Mouse (Mus musculus): ENCODE measurements around the gene Tmem88. TPM values are rescaled to one million over a fixed set of nuclear protein-coding genes. Genes with fewer than 3 reads are reported as not detected.

Gene Tmem88
- 7.3 and 9.3 TPM in 2 replicates for polyA plus RNA-seq (2012; rRNA removed)

- no peak for TF ChIP-seq POLR2A (IDR thresholded peaks at IDR 0.05; ENCODE audit: control insufficient read depth, extremely low read depth, insufficient read depth, low read length, poor library complexity)
- TF ChIP-seq CTCF (IDR thresholded peaks at IDR 0.05; ENCODE audit: borderline replicate concordance, control insufficient read depth, extremely low read depth, insufficient read depth, low read length, poor library complexity), result no peak
- Histone ChIP-seq H3K4me1 (replicated peaks; ENCODE audit: control insufficient read depth, insufficient read depth, low read length) (peaks cover 17% of the 10 kb centered on the region), H3K4me3 (ENCODE audit: control insufficient read depth, insufficient read depth, low read length) (no peak within 1 kb of the TSS), H3K27me3 (ENCODE audit: control insufficient read depth, insufficient read depth, low read length) (no peaks in the 10 kb centered on the region), H3K36me3 (ENCODE audit: control insufficient read depth, insufficient read depth, low read length) (peaks cover 25% of the 10 kb centered on the region), H3K27ac (ENCODE audit: control insufficient read depth, insufficient read depth, low read length) (no peak within 1 kb of the TSS)
- DNase-seq, result no peak
- WGBS, result 79% methylated on average over 16 of the region's 16 CpGs
These were observed at the start of gene Tmem88 for GRCm38 (mm10) chr11:69398059-69398458. Gene Tmem88 (minus strand): TSS chr11:69398234.

DNA sequence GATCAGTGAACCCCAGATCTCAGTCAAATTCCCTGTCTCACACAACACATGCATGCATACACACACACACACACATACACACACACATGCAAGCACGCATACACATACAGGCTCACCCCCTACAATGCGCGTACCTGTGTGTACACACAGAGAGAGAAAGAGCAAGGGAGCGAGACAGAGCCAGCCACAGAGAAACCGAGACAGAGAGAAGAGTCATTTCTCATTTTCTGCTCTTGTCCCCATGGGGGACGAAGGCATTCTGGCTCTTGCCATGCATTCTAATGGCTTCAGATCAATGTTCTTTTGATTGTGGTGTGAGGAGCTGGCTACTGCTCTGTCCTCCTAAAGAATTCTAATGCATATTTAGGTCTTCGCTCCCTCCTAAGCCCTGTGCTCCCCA lies 49.3 kb upstream of the Tmem88 start:
- no peaks in the 10 kb centered on the region for H3K36me3 ChIP-seq (ENCODE audit: control insufficient read depth, insufficient read depth, low read length)

DNA sequence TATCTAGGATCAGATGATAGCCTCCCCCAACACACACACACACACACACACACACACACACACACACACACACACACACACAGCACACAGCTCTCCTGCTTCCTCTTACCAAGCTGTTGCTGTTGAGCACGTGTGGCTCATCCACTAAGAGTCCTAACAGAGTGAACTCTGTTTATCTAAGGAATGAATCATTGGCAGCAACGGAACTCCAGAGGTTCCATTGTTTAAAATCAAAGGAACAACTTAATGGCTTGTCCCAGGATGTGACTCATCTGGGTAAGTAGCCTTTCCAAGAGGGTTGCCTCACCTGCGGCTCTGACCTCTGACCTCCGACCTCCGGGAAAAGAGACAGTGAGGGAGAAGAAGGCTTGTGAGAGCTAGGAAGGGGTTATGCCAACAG lies 45.3 kb upstream of the Tmem88 start:
- no peak for DNase-seq
- no peak for TF ChIP-seq CTCF (IDR thresholded peaks at IDR 0.05; ENCODE audit: borderline replicate concordance, control insufficient read depth, extremely low read depth, insufficient read depth, low read length, poor library complexity)
- TF ChIP-seq POLR2A (IDR thresholded peaks at IDR 0.05; ENCODE audit: control insufficient read depth, extremely low read depth, insufficient read depth, low read length, poor library complexity), result no peak
- H3K36me3 ChIP-seq (ENCODE audit: control insufficient read depth, insufficient read depth, low read length), result no peaks in the 10 kb centered on the region
- no peak overlapping the region for H3K27ac ChIP-seq (ENCODE audit: control insufficient read depth, insufficient read depth, low read length)
- H3K27me3 ChIP-seq (ENCODE audit: control insufficient read depth, insufficient read depth, low read length), result no peaks in the 10 kb centered on the region
- H3K4me1 ChIP-seq (replicated peaks; ENCODE audit: control insufficient read depth, insufficient read depth, low read length), result no peaks in the 10 kb centered on the region
- 51% methylated on average over 5 of the region's 5 CpGs for WGBS
- no peak overlapping the region for H3K4me3 ChIP-seq (ENCODE audit: control insufficient read depth, insufficient read depth, low read length)

More for the DNA sequence above, 49.3 kb upstream of the Tmem88 start:
- TF ChIP-seq CTCF (IDR thresholded peaks at IDR 0.05; ENCODE audit: borderline replicate concordance, control insufficient read depth, extremely low read depth, insufficient read depth, low read length, poor library complexity) (no peak), POLR2A (IDR thresholded peaks at IDR 0.05; ENCODE audit: control insufficient read depth, extremely low read depth, insufficient read depth, low read length, poor library complexity) (no peak)
- no peak overlapping the region for H3K27ac ChIP-seq (ENCODE audit: control insufficient read depth, insufficient read depth, low read length)
- WGBS, result 91% methylated on average over 7 of the region's 7 CpGs
- H3K4me1 ChIP-seq (replicated peaks; ENCODE audit: control insufficient read depth, insufficient read depth, low read length), result no peaks in the 10 kb centered on the region
- no peaks in the 10 kb centered on the region for H3K27me3 ChIP-seq (ENCODE audit: control insufficient read depth, insufficient read depth, low read length)
- no peak overlapping the region for H3K4me3 ChIP-seq (ENCODE audit: control insufficient read depth, insufficient read depth, low read length)
- DNase-seq, result no peak

DNA sequence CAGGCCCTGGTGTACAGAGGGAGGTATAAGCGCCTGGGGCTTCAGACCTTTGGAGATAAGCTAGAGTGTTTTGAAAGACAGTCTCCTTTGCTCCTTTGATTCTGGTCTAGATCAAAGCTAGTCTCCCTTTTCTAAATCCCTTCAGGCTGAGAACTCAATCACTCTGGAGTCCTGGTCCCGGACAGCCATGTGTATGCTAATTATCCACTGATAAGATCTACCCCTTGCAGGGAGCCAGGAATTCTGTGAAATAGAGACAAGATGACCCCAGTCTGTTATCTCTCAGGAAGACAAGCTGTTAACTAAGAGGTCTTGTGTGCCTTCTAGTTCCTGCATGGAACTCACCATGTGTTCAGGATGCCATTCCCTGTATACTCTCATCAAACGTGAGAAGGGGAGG lies 39.3 kb upstream of the Tmem88 start:
- Histone ChIP-seq H3K27ac (ENCODE audit: control insufficient read depth, insufficient read depth, low read length) (no peak overlapping the region), H3K36me3 (ENCODE audit: control insufficient read depth, insufficient read depth, low read length) (no peaks in the 10 kb centered on the region), H3K4me1 (replicated peaks; ENCODE audit: control insufficient read depth, insufficient read depth, low read length) (0 out of 2 replicates have a peak, but pooled peaks cover under 1% of the 10 kb centered on the region), H3K4me3 (ENCODE audit: control insufficient read depth, insufficient read depth, low read length) (no peak overlapping the region), H3K27me3 (ENCODE audit: control insufficient read depth, insufficient read depth, low read length) (no peaks in the 10 kb centered on the region)
- 88% methylated on average over 3 of the region's 3 CpGs for WGBS
- no peak for DNase-seq
- TF ChIP-seq POLR2A (IDR thresholded peaks at IDR 0.05; ENCODE audit: control insufficient read depth, extremely low read depth, insufficient read depth, low read length, poor library complexity) (no peak), CTCF (IDR thresholded peaks at IDR 0.05; ENCODE audit: borderline replicate concordance, control insufficient read depth, extremely low read depth, insufficient read depth, low read length, poor library complexity) (no peak)

GRCm38 (mm10) chr11:69433189-69433588 lies 35.2 kb upstream of the Tmem88 start:
- no peak overlapping the region for H3K4me3 ChIP-seq (ENCODE audit: control insufficient read depth, insufficient read depth, low read length)

DNA sequence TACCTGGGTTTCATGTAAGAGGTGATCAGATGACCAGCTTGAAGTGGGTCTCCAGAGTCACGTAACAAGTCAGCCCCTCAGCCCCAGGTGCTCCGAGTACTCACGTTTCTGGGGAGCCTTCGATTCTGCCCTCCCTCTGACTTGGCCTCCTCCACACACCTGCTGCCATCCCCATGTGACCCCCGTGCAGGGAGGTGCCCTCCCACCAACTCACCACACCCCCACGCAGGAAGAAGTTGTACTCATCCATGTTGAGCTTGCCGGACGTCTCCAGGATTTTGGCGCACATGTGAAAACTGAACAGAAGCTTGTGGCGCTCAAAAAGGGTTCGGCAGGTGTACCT lies 34.6 kb upstream of the Tmem88 start:
- DNase-seq, result no peak
- TF ChIP-seq POLR2A (IDR thresholded peaks at IDR 0.05; ENCODE audit: control insufficient read depth, extremely low read depth, insufficient read depth, low read length, poor library complexity) (no peak), CTCF (IDR thresholded peaks at IDR 0.05; ENCODE audit: borderline replicate concordance, control insufficient read depth, extremely low read depth, insufficient read depth, low read length, poor library complexity) (no peak)
- H3K36me3 ChIP-seq (ENCODE audit: control insufficient read depth, insufficient read depth, low read length), result no peaks in the 10 kb centered on the region
- H3K27ac ChIP-seq (ENCODE audit: control insufficient read depth, insufficient read depth, low read length), result no peak overlapping the region
- no peaks in the 10 kb centered on the region for H3K27me3 ChIP-seq (ENCODE audit: control insufficient read depth, insufficient read depth, low read length)
- H3K4me1 ChIP-seq (replicated peaks; ENCODE audit: control insufficient read depth, insufficient read depth, low read length), result 0 out of 2 replicates have a peak, but pooled peaks cover 2% of the 10 kb centered on the region
- WGBS, result 79% methylated on average over 11 of the region's 11 CpGs
- no peak overlapping the region for H3K4me3 ChIP-seq (ENCODE audit: control insufficient read depth, insufficient read depth, low read length)

More at GRCm38 (mm10) chr11:69433189-69433588, 35.2 kb upstream of the Tmem88 start:
- Histone ChIP-seq H3K4me1 (replicated peaks; ENCODE audit: control insufficient read depth, insufficient read depth, low read length) (0 out of 2 replicates have a peak, but pooled peaks cover 2% of the 10 kb centered on the region), H3K27me3 (ENCODE audit: control insufficient read depth, insufficient read depth, low read length) (no peaks in the 10 kb centered on the region), H3K36me3 (ENCODE audit: control insufficient read depth, insufficient read depth, low read length) (no peaks in the 10 kb centered on the region), H3K27ac (ENCODE audit: control insufficient read depth, insufficient read depth, low read length) (no peak overlapping the region)
- no peak for DNase-seq
- 86% methylated on average over 6 of the region's 6 CpGs for WGBS
- TF ChIP-seq CTCF (IDR thresholded peaks at IDR 0.05; ENCODE audit: borderline replicate concordance, control insufficient read depth, extremely low read depth, insufficient read depth, low read length, poor library complexity) (no peak), POLR2A (IDR thresholded peaks at IDR 0.05; ENCODE audit: control insufficient read depth, extremely low read depth, insufficient read depth, low read length, poor library complexity) (no peak)

All from thymus, adult 2 months (tissue).